Mouse (Mus musculus): ENCODE results near the gene Cd247.

The Cd247 gene

GRCm38 (mm10) chr1:165909471-165909870, 121.0 kb downstream of the Cd247 start:
- no peak for DNase-seq (ENCODE audit: low spot score)

- no peak for DNase-seq (ENCODE audit: low spot score)
Measured at GRCm38 (mm10) chr1:165913720-165914415, 125.4 kb downstream of the Cd247 start.

GRCm38 (mm10) chr1:165914416-165914801, 125.9 kb downstream of the Cd247 start:
- no peak for DNase-seq (ENCODE audit: low spot score)

GRCm38 (mm10) chr1:165921026-165921425, 132.5 kb downstream of the Cd247 start:
- DNase-seq (ENCODE audit: low spot score): no peak

GRCm38 (mm10) chr1:165922488-165922887, 134.0 kb downstream of the Cd247 start:
- no peak for DNase-seq (ENCODE audit: low spot score)

GRCm38 (mm10) chr1:165925207-165925606, 136.7 kb downstream of the Cd247 start:
- DNase-seq (ENCODE audit: low spot score): no peak
